Mouse (Mus musculus) layer of hippocampus, adult 2 months (tissue): ENCODE measurements around the gene 4930404N11Rik. TPM values are rescaled to one million over a fixed set of nuclear protein-coding genes. Genes with fewer than 3 reads are reported as not detected.
A peak's percentile ranks its signal among the peaks of the same experiment; 100 is the strongest.

Source experiments
- DNase-seq, 2 experiments: peaks; one replicate each; pipeline ENCODE4 v3.0.0; 2022; ENCODE audit warnings: low spot score in 2 of 2
- H3K27ac ChIP-seq: fragments of 200-600 bp; 2 replicates; pipeline ENCODE4 v1.8.1; 2022
- H3K4me3 ChIP-seq: fragments of 200-600 bp; 2 replicates; pipeline ENCODE4 v1.8.1; 2022; ENCODE audit warnings: mild to moderate bottlenecking
- CTCF ChIP-seq: fragments of 200-600 bp; conservative IDR thresholded peaks from 2 replicates; pipeline ENCODE4 v1.8.1; 2022; ENCODE audit warnings: antibody characterized with exemption, mild to moderate bottlenecking, moderate library complexity
- total RNA-seq, 2 experiments: library from RNA; stranded (reverse); gene quantifications; 2 replicates each; pipeline ENCODE4 v1.2.3; 2021

4930404N11Rik gene
- total RNA-seq, 2 experiments from 2014 or later: 1.6 to 2.4 TPM

- TF ChIP-seq CTCF: no peak
- DNase-seq: no peak
- Histone ChIP-seq H3K27ac (no peak overlapping the region), H3K4me3 (no peak overlapping the region)
Measured at GRCm38 (mm10) chr10:81367207-81367495, 1.5 kb upstream of the 4930404N11Rik start.

GRCm38 (mm10) chr10:81366477-81367206 is 1.0 kb upstream of the 4930404N11Rik start:
- no peak for TF ChIP-seq CTCF

GRCm38 (mm10) chr10:81365073-81365472 is 543 bp downstream of the 4930404N11Rik start:
- TF ChIP-seq CTCF: no peak
- Histone ChIP-seq H3K27ac (peak overlapping the region; percentile 19), H3K4me3 (no peak overlapping the region)
- DNase-seq: no peak

More at GRCm38 (mm10) chr10:81366477-81367206, 1.0 kb upstream of the 4930404N11Rik start:
- DNase-seq: no peak
- peak overlapping the region; percentile 28; the same call in 1 of the 2 replicates for H3K27ac ChIP-seq
- H3K4me3 ChIP-seq: no peak overlapping the region

GRCm38 (mm10) chr10:81364666-81365065 is 950 bp downstream of the 4930404N11Rik start:
- TF ChIP-seq CTCF: no peak
- Histone ChIP-seq H3K27ac (peak overlapping the region; percentile 19; the same call in 1 of the 2 replicates), H3K4me3 (no peak overlapping the region)
- no peak for DNase-seq

GRCm38 (mm10) chr10:81363436-81364346 is 1.9 kb downstream of the 4930404N11Rik start:
- TF ChIP-seq CTCF: no peak
- no peak overlapping the region for H3K4me3 ChIP-seq
- no peak overlapping the region for H3K27ac ChIP-seq
- DNase-seq: no peak

- Histone ChIP-seq H3K4me3 (no peak overlapping the region), H3K27ac (no peak overlapping the region)
- TF ChIP-seq CTCF: no peak
- no peak for DNase-seq
Measured at GRCm38 (mm10) chr10:81362336-81362949, 3.2 kb downstream of the 4930404N11Rik start.

GRCm38 (mm10) chr10:81360721-81361120 is 4.9 kb downstream of the 4930404N11Rik start:
- TF ChIP-seq CTCF: no peak
- H3K4me3 ChIP-seq: no peak overlapping the region
- no peak for DNase-seq
- H3K27ac ChIP-seq: peak overlapping the region; percentile 67

- no peak for TF ChIP-seq CTCF
- DNase-seq: no peak
- Histone ChIP-seq H3K27ac (peak overlapping the region; percentile 67; the same call in 1 of the 2 replicates), H3K4me3 (peak overlapping the region; percentile 83)
Measured at GRCm38 (mm10) chr10:81358841-81359240, 6.8 kb downstream of the 4930404N11Rik start.

GRCm38 (mm10) chr10:81358209-81358608 is 7.4 kb downstream of the 4930404N11Rik start:
- no peak for DNase-seq
- Histone ChIP-seq H3K4me3 (peak overlapping the region; percentile 83), H3K27ac (peak overlapping the region; percentile 87)
- no peak for TF ChIP-seq CTCF

- no peak for TF ChIP-seq CTCF
- Histone ChIP-seq H3K27ac (peak within 1 kb of the TSS; percentile 87), H3K4me3 (peak within 1 kb of the TSS; percentile 83)
- peak; percentile 92 to 93 for DNase-seq
Measured at GRCm38 (mm10) chr10:81356991-81357844, 8.4 kb downstream of the 4930404N11Rik start, which contains the start of gene Mfsd12. Gene Mfsd12 (plus strand): TSS chr10:81357491.

- no peak for DNase-seq
- H3K4me3 ChIP-seq: peak overlapping the region; percentile 83
- no peak for TF ChIP-seq CTCF
- H3K27ac ChIP-seq: peak overlapping the region; percentile 55; the same call in 1 of the 2 replicates
Measured at GRCm38 (mm10) chr10:81356352-81356990, 9.1 kb downstream of the 4930404N11Rik start.

GRCm38 (mm10) chr10:81355533-81355932 is 10.1 kb downstream of the 4930404N11Rik start:
- H3K4me3 ChIP-seq: no peak overlapping the region
- no peak overlapping the region for H3K27ac ChIP-seq
- TF ChIP-seq CTCF: no peak
- no peak for DNase-seq
